Comparison of ENCODE assay signal across 9 mouse cellular contexts in the genomic region with DNA sequence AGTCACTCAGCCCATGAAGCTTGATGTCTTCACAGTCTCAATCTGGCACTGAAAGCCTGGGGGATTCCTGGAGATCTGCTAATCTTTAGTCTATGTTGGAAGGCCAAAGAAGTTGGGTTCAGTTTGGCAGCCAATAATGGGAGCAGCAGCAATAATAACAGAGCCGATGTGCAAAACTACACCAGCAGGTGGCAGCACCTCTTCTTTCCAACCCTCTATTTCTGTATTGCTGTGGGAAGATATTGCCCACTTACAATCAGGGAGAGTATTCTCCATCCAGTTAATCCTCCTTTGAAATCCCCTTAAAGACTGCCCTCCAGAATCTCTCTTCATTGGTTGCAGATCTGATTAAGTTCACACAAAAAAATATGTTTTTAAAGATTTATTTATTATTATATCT. TPM values are rescaled to one million over a fixed set of nuclear protein-coding genes. Genes with fewer than 3 reads are reported as not detected.
A peak's percentile ranks its signal among the peaks of the same experiment; 100 is the strongest.
DNase-seq lines count a peak whose midpoint lies in the region; ATAC-seq lines count a peak whose summit lies in the region.
"Had no signal": no experiment of that assay in that cellular context is flagged by ENCODE, and none has a peak within 500 bp of the region (broad histone marks: within the 10 kb centered on the region; RNA-seq: fewer than 3 reads in every experiment).

No protein-coding gene starts in this region.

- H3K4me3 ChIP-seq in forebrain, embryonic 12.5 days (replicated peaks), result no peak overlapping the region

- H3K9me3 ChIP-seq in forebrain, embryonic 12.5 days, result no peaks in the 10 kb centered on the region

- H3K27ac ChIP-seq in forebrain, embryonic 12.5 days, result no peak overlapping the region
- H3K27ac ChIP-seq: macrophage had no signal

- no peak overlapping the region for H3K4me2 ChIP-seq in forebrain, embryonic 12.5 days

- H3K36me3 ChIP-seq in forebrain, embryonic 12.5 days (replicated peaks), result no peaks in the 10 kb centered on the region

- 21% methylated on average over 1 of the region's 1 CpGs for WGBS in forebrain, embryonic 12.5 days

- H3K4me1 ChIP-seq in forebrain, embryonic 12.5 days, result no peaks in the 10 kb centered on the region

- DNase-seq in layer of hippocampus, adult 11-12 months (ENCODE audit: low spot score), result peak; percentile 36
- DNase-seq in layer of hippocampus, adult 9-10 months (ENCODE audit: low spot score), result no peak
- peak; percentile 44 to 53 for DNase-seq in CD8-positive naive resting alpha-beta T cell, adult 2 months (ENCODE audit: low read depth in 2 of 2, low spot score in 2 of 2)
- peak; percentile 75 for DNase-seq in NIH3T3 (ENCODE audit: low read depth)
- peak; percentile 21 to 34 for DNase-seq in left cerebral cortex, postnatal 25 days (ENCODE audit: low spot score in 2 of 2)
- peak; percentile 82 for DNase-seq in naive thymus-derived CD4-positive, alpha-beta T cell, adult 2 months (ENCODE audit: low read depth)

- H3K9ac ChIP-seq in forebrain, embryonic 12.5 days, result no peak overlapping the region

- ATAC-seq in forebrain, embryonic 12.5 days (ENCODE audit: low FRiP score), result 0 out of 2 replicates have a peak, but pooled peaks have one; percentile 20
- ATAC-seq in granulocyte monocyte progenitor cell, adult 5-6 weeks (replicated peaks; ENCODE audit: poor library complexity, severe bottlenecking), result no peak

- intact Hi-C loops in left cerebral cortex, postnatal 25 days (cut with DNase I), result no loop called here

- H3K27me3 ChIP-seq in forebrain, embryonic 12.5 days, result no peaks in the 10 kb centered on the region

RNA-seq across cellular contexts. Expression of gene Ms4a6d, which starts 3.5 kb away (rescaled TPM):
- 1.4 and 1.7 TPM in 2 replicates for polyA plus RNA-seq in forebrain, embryonic 12.5 days (2016; fragmentation: Nextera tagmentation; extraction: Ambion mirVana)
- total RNA-seq in left cerebral cortex, postnatal 25 days (2021), result 1 to 10 TPM; 1.2 to 1.8 TPM
- 3.6 and 6.2 TPM in 2 replicates for total RNA-seq in granulocyte monocyte progenitor cell, adult 5-6 weeks (2014; fragmentation: Nextera tagmentation)
- total RNA-seq in granulocyte monocyte progenitor cell, adult 5-6 weeks (2017), result 2.4 and 2.7 TPM in 2 replicates

RNA-seq across cellular contexts. Expression of gene Ms4a2, which starts 15.3 kb away (rescaled TPM):
- polyA plus RNA-seq in forebrain, embryonic 12.5 days (2016; fragmentation: Nextera tagmentation; extraction: Ambion mirVana), result not detected in 2 replicates
- total RNA-seq in left cerebral cortex, postnatal 25 days (2021), result not detected
- total RNA-seq in granulocyte monocyte progenitor cell, adult 5-6 weeks (2014; fragmentation: Nextera tagmentation), result 21.5 and 44.3 TPM in 2 replicates
- 35.0 and 40.7 TPM in 2 replicates for total RNA-seq in granulocyte monocyte progenitor cell, adult 5-6 weeks (2017)

RNA-seq across cellular contexts. Expression of gene Ms4a3, which starts 32.5 kb away (rescaled TPM):
- polyA plus RNA-seq in forebrain, embryonic 12.5 days (2016; fragmentation: Nextera tagmentation; extraction: Ambion mirVana), result not detected in 2 replicates
- not detected for total RNA-seq in left cerebral cortex, postnatal 25 days (2021)
- total RNA-seq in granulocyte monocyte progenitor cell, adult 5-6 weeks (2014; fragmentation: Nextera tagmentation), result 1,080 and 1,135 TPM in 2 replicates
- 1,013 and 1,248 TPM in 2 replicates for total RNA-seq in granulocyte monocyte progenitor cell, adult 5-6 weeks (2017)

RNA-seq across cellular contexts. Expression of gene Oosp2, which starts 52.2 kb away (rescaled TPM):
- polyA plus RNA-seq in forebrain, embryonic 12.5 days (2016; fragmentation: Nextera tagmentation; extraction: Ambion mirVana), result not detected in 2 replicates
- not detected for total RNA-seq in left cerebral cortex, postnatal 25 days (2021)
- 5.0 TPM in 1 of 2 replicates, not detected in the other for total RNA-seq in granulocyte monocyte progenitor cell, adult 5-6 weeks (2014; fragmentation: Nextera tagmentation)
- 1.3 TPM in 1 of 2 replicates, not detected in the other for total RNA-seq in granulocyte monocyte progenitor cell, adult 5-6 weeks (2017)
- polyA plus RNA-seq: macrophage had no signal

Comparison
In these comparisons a context has a peak if more than half of its experiments do, and no peak if none do; other contexts are left out.
1. RNA of gene Ms4a2, which starts 15.3 kb away (total RNA-seq): 21.5 to 44.3 TPM in granulocyte monocyte progenitor cell, adult 5-6 weeks; not detected in left cerebral cortex, postnatal 25 days; every median in the first group is over 10 times any median in the second.
2. RNA of gene Ms4a3, which starts 32.5 kb away (total RNA-seq): 1,013 to 1,248 TPM in granulocyte monocyte progenitor cell, adult 5-6 weeks; not detected in left cerebral cortex, postnatal 25 days; every median in the first group is over 1,000 times any median in the second.